In genomic region chr17:42316612-42316982, GRCm38 (mm10) we compare ENCODE assay signal across 8 mouse cellular contexts. TPM values are rescaled to one million over a fixed set of nuclear protein-coding genes. Genes with fewer than 3 reads are reported as not detected.
DNase-seq lines count a peak whose midpoint lies in the region; ATAC-seq and TF ChIP-seq lines count a peak whose summit lies in the region.

No protein-coding gene starts in this region.

- ATAC-seq in kidney, postnatal 0 days (replicated peaks; ENCODE audit: low FRiP score, low read depth), result peak; percentile 68
- peak; percentile 84 for ATAC-seq in forebrain, embryonic 14.5 days
- ATAC-seq in neural tube, embryonic 13.5 days (ENCODE audit: low read depth), result peak; percentile 91

- no peak for TF ChIP-seq CTCF in kidney, postnatal 0 days (IDR thresholded peaks at IDR 0.05; ENCODE audit: low read depth)

- peak; percentile 9 for DNase-seq in kidney, postnatal 0 days (ENCODE audit: low spot score)
- no peak for DNase-seq in kidney, adult 11 months
- DNase-seq in cerebellum, adult 18-20 months, result peak; percentile 69 to 77
- DNase-seq in forebrain, embryonic 14.5 days (ENCODE audit: low spot score), result no peak
- DNase-seq in layer of hippocampus, postnatal 36 days, result peak; percentile 35 to 39
- no peak for DNase-seq in spleen, adult 18-20 months
- DNase-seq in gastrocnemius, adult 8-10 months (ENCODE audit: low spot score in 2 of 2), result no peak

- peak overlapping the region; percentile 95 for H3K4me2 ChIP-seq in kidney, postnatal 0 days (ENCODE audit: low read length)
- peak overlapping the region; percentile 81 for H3K4me2 ChIP-seq in forebrain, embryonic 14.5 days (ENCODE audit: low read length)
- H3K4me2 ChIP-seq in neural tube, embryonic 13.5 days, result peak overlapping the region; percentile 77

- WGBS in kidney, postnatal 0 days, result 2% methylated on average over 22 of the region's 22 CpGs
- WGBS in forebrain, embryonic 14.5 days, result under 1% methylated on average over 22 of the region's 22 CpGs
- WGBS in neural tube, embryonic 13.5 days, result 0% methylated on average over 22 of the region's 22 CpGs

- no peaks in the 10 kb centered on the region for H3K4me1 ChIP-seq in kidney, postnatal 0 days (replicated peaks; ENCODE audit: insufficient read depth, low read length)
- no peaks in the 10 kb centered on the region for H3K4me1 ChIP-seq in forebrain, embryonic 14.5 days (ENCODE audit: control insufficient read depth, insufficient read depth, low read length)
- H3K4me1 ChIP-seq in neural tube, embryonic 13.5 days (replicated peaks), result peaks cover 11% of the 10 kb centered on the region; the same call in 1 of the 2 replicates

- 0 out of 2 replicates have a peak overlapping the region, but pooled peaks have one; percentile 8 for H3K9ac ChIP-seq in kidney, postnatal 0 days (ENCODE audit: low read depth, low read length)
- H3K9ac ChIP-seq in forebrain, embryonic 14.5 days (ENCODE audit: low read length), result peak overlapping the region; percentile 55
- H3K9ac ChIP-seq in neural tube, embryonic 13.5 days, result peak overlapping the region; percentile 68

- no peaks in the 10 kb centered on the region for H3K9me3 ChIP-seq in kidney, postnatal 0 days (replicated peaks; ENCODE audit: low read length)
- H3K9me3 ChIP-seq in forebrain, embryonic 14.5 days (replicated peaks; ENCODE audit: control insufficient read depth, low read length), result no peaks in the 10 kb centered on the region
- H3K9me3 ChIP-seq in neural tube, embryonic 13.5 days, result no peaks in the 10 kb centered on the region

- peak overlapping the region; percentile 50 for H3K4me3 ChIP-seq in kidney, postnatal 0 days (replicated peaks; ENCODE audit: low read depth, low read length)
- peak overlapping the region; percentile 62 for H3K4me3 ChIP-seq in forebrain, embryonic 14.5 days (ENCODE audit: low read depth, low read length)
- peak overlapping the region; percentile 58 for H3K4me3 ChIP-seq in neural tube, embryonic 13.5 days

- H3K27me3 ChIP-seq in kidney, postnatal 0 days (ENCODE audit: insufficient read depth, low read length), result peaks cover 12% of the 10 kb centered on the region; the same call in 1 of the 2 replicates
- no peaks in the 10 kb centered on the region for H3K27me3 ChIP-seq in forebrain, embryonic 14.5 days (replicated peaks; ENCODE audit: control insufficient read depth, insufficient read depth, low read length)
- 0 out of 2 replicates have a peak, but pooled peaks cover 3% of the 10 kb centered on the region for H3K27me3 ChIP-seq in neural tube, embryonic 13.5 days

- H3K36me3 ChIP-seq in kidney, postnatal 0 days (ENCODE audit: insufficient read depth, low read length), result no peaks in the 10 kb centered on the region
- no peaks in the 10 kb centered on the region for H3K36me3 ChIP-seq in forebrain, embryonic 14.5 days (ENCODE audit: control insufficient read depth, insufficient read depth, low read length)
- H3K36me3 ChIP-seq in neural tube, embryonic 13.5 days, result no peaks in the 10 kb centered on the region

- H3K27ac ChIP-seq in kidney, postnatal 0 days, result no peak overlapping the region
- H3K27ac ChIP-seq in forebrain, embryonic 14.5 days (ENCODE audit: low read depth, low read length), result no peak overlapping the region
- peak overlapping the region; percentile 79 for H3K27ac ChIP-seq in neural tube, embryonic 13.5 days (replicated peaks)

RNA-seq across cellular contexts. Expression of gene Ptchd4, which starts 0.8 kb away (rescaled TPM):
- 0.56 and 0.57 TPM in 2 replicates for polyA plus RNA-seq in kidney, postnatal 0 days (2015; fragmentation: Nextera tagmentation; extraction: Ambion mirVana)
- polyA plus RNA-seq in forebrain, embryonic 14.5 days (2014; fragmentation: Nextera tagmentation; extraction: Ambion mirVana), result 1.6 and 3.2 TPM in 2 replicates
- 10 to 100 TPM in 1 of 2 experiments, 1 to 10 TPM in 1; 9.0 to 14.7 TPM for total RNA-seq in layer of hippocampus, postnatal 36 days (2021)
- polyA plus RNA-seq in neural tube, embryonic 13.5 days (2015; fragmentation: Nextera tagmentation; extraction: Ambion mirVana), result 7.6 and 8.7 TPM in 2 replicates
- under 1 TPM in 2 of 4 experiments, not detected in 2; 0.08 to 0.18 TPM for total RNA-seq in gastrocnemius, adult 8-10 months (2022)

Comparison
In these comparisons a context has a peak if more than half of its experiments do, and no peak if none do; other contexts are left out.
1. DNase-seq: peak in kidney, postnatal 0 days (single experiment), cerebellum, adult 18-20 months (2 of 2) and layer of hippocampus, postnatal 36 days (2 of 2); none in kidney, adult 11 months (single experiment), forebrain, embryonic 14.5 days (single experiment), spleen, adult 18-20 months (0 of 2) and gastrocnemius, adult 8-10 months (0 of 2).
2. H3K9ac ChIP-seq: peak in every context shown above with its lines; median percentile 68 in neural tube, embryonic 13.5 days; 55 in forebrain, embryonic 14.5 days; 8 in kidney, postnatal 0 days.
3. Peak in every context shown above with its lines, with median percentiles within 50 percentile points of each other: ATAC-seq, H3K4me2 ChIP-seq and H3K4me3 ChIP-seq.